17 mouse cellular contexts compared by ENCODE assay signal in the genomic region with DNA sequence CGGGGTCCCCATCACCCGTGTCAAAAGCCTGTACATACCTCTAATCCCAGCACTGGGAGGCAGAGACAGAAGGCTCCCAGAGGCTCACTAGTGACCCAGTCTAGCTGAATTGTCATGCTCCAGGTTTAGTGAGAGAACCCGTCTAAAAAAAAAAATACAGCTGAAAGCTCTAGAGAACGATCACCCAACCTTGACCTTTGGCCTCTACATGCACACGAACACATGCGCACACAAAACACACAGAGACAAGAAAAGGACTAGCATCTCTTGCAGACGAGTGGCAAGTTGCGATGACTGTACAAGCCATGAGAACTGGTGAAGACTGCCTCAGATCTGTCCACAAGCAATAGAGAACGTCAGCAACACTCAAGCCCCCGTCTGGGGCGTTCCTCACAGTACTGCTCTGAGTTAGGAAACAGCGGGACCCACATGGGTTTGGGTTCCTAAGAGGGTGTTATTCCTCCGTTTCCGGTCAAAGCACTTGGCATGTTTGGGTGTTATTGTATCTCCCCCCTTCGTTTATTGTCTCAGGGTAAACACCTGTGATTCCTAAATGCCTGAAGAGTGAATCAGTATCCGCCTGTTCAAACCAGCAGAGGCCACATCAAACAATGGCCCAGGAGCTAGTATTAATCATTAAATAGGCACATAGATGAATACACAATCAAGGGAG. TPM values are rescaled to one million over a fixed set of nuclear protein-coding genes. Genes with fewer than 3 reads are reported as not detected.
DNase-seq lines count a peak whose midpoint lies in the region; ATAC-seq and TF ChIP-seq lines count a peak whose summit lies in the region.
"Had no signal": no experiment of that assay in that cellular context is flagged by ENCODE, and none has a peak within 500 bp of the region (broad histone marks: within the 10 kb centered on the region; RNA-seq: fewer than 3 reads in every experiment).

No protein-coding gene starts in this region.

- H3K27me3 ChIP-seq in liver, adult 2 months (ENCODE audit: control insufficient read depth, insufficient read depth, low read length) = no peaks in the 10 kb centered on the region
- peaks cover 11% of the 10 kb centered on the region for H3K27me3 ChIP-seq in liver, embryonic 11.5 days (replicated peaks; ENCODE audit: control insufficient read depth, insufficient read depth, low read length)
- no peaks in the 10 kb centered on the region for H3K27me3 ChIP-seq in intestine, postnatal 0 days (replicated peaks; ENCODE audit: control insufficient read depth, insufficient read depth, low read length)
- no peaks in the 10 kb centered on the region for H3K27me3 ChIP-seq in small intestine, adult 2 months (ENCODE audit: control insufficient read depth, insufficient read depth, low read length)
- H3K27me3 ChIP-seq in forebrain, postnatal 0 days (ENCODE audit: insufficient read depth, low read length) = no peaks in the 10 kb centered on the region
- H3K27me3 ChIP-seq: embryonic facial prominence, embryonic 15.5 days; limb, embryonic 15.5 days had no signal

- peaks cover 15% of the 10 kb centered on the region for H3K4me1 ChIP-seq in liver, adult 2 months (ENCODE audit: control insufficient read depth, insufficient read depth, low read length)
- peaks cover 10% of the 10 kb centered on the region for H3K4me1 ChIP-seq in liver, embryonic 11.5 days (replicated peaks; ENCODE audit: control insufficient read depth, insufficient read depth, low read length)
- H3K4me1 ChIP-seq in intestine, postnatal 0 days (replicated peaks; ENCODE audit: control insufficient read depth, insufficient read depth, low read length) = peaks cover 15% of the 10 kb centered on the region
- H3K4me1 ChIP-seq in small intestine, adult 2 months (ENCODE audit: control insufficient read depth, insufficient read depth, insufficient read length, low read length) = peaks cover 50% of the 10 kb centered on the region
- no peaks in the 10 kb centered on the region for H3K4me1 ChIP-seq in forebrain, postnatal 0 days (ENCODE audit: insufficient read depth)
- H3K4me1 ChIP-seq: embryonic facial prominence, embryonic 15.5 days; neural tube, embryonic 15.5 days had no signal

- TF ChIP-seq CTCF in liver, adult 2 months (IDR thresholded peaks at IDR 0.05; ENCODE audit: low read depth, low read length) = no peak
- no peak for TF ChIP-seq CTCF in intestine, postnatal 0 days (IDR thresholded peaks at IDR 0.05; ENCODE audit: low read depth)
- no peak for TF ChIP-seq CTCF in small intestine, adult 2 months (IDR thresholded peaks at IDR 0.05; ENCODE audit: extremely low read depth, insufficient read length, insufficient replicate concordance, low read depth, low read length)
- no peak for TF ChIP-seq CTCF in forebrain, postnatal 0 days (IDR thresholded peaks at IDR 0.05; ENCODE audit: low read depth)

- no peak overlapping the region for H3K9ac ChIP-seq in liver, adult 2 months (ENCODE audit: low read depth, low read length)
- no peak overlapping the region for H3K9ac ChIP-seq in liver, embryonic 11.5 days (ENCODE audit: low read depth, low read length)
- no peak overlapping the region for H3K9ac ChIP-seq in intestine, postnatal 0 days (ENCODE audit: low read depth, low read length)
- H3K9ac ChIP-seq in forebrain, postnatal 0 days = no peak overlapping the region
- H3K9ac ChIP-seq: embryonic facial prominence, embryonic 15.5 days; forebrain, embryonic 12.5 days; limb, embryonic 15.5 days; neural tube, embryonic 15.5 days had no signal

- H3K4me3 ChIP-seq in liver, adult 2 months (ENCODE audit: insufficient read depth, low read depth, low read length) = no peak overlapping the region
- H3K4me3 ChIP-seq in liver, embryonic 11.5 days (ENCODE audit: low read depth, low read length) = no peak overlapping the region
- no peak overlapping the region for H3K4me3 ChIP-seq in intestine, postnatal 0 days (ENCODE audit: low read depth, low read length)
- no peak overlapping the region for H3K4me3 ChIP-seq in small intestine, adult 2 months (ENCODE audit: low read depth, low read length)
- no peak overlapping the region for H3K4me3 ChIP-seq in forebrain, postnatal 0 days (ENCODE audit: low read depth, low read length)
- H3K4me3 ChIP-seq: embryonic facial prominence, embryonic 15.5 days; forebrain, embryonic 12.5 days; limb, embryonic 15.5 days; midbrain, embryonic 10.5 days; neural tube, embryonic 15.5 days had no signal

- peak; percentile 64 for DNase-seq in liver, adult 2 months (ENCODE audit: extremely low read depth, low read depth, low spot score)
- DNase-seq in liver, embryonic 11.5 days (ENCODE audit: low spot score) = no peak
- peak; percentile 50 for DNase-seq in R1 (ENCODE audit: low read depth, low spot score)
- no peak for DNase-seq in forebrain, postnatal 0 days
- DNase-seq in left cerebral cortex, postnatal 25 days (ENCODE audit: low spot score in 2 of 2) = no peak
- DNase-seq: adrenal gland, postnatal 14 days; cerebellum, adult 9-11 months; thymus, adult 2 months had no signal

- peak overlapping the region; percentile 27 for H3K27ac ChIP-seq in liver, adult 2 months (replicated peaks; ENCODE audit: insufficient read depth, low read depth, low read length)
- no peak overlapping the region for H3K27ac ChIP-seq in liver, embryonic 11.5 days (ENCODE audit: low read depth, low read length)
- peak overlapping the region; percentile 63 for H3K27ac ChIP-seq in intestine, postnatal 0 days (ENCODE audit: low read depth, low read length)
- peak overlapping the region; percentile 59 for H3K27ac ChIP-seq in small intestine, adult 2 months (ENCODE audit: insufficient read depth, low read depth, low read length)
- H3K27ac ChIP-seq in forebrain, postnatal 0 days (ENCODE audit: low read depth, low read length) = no peak overlapping the region
- H3K27ac ChIP-seq: embryonic facial prominence, embryonic 15.5 days; forebrain, embryonic 12.5 days; limb, embryonic 15.5 days; midbrain, embryonic 10.5 days; neural tube, embryonic 15.5 days had no signal

- no peak overlapping the region for H3K4me2 ChIP-seq in liver, embryonic 11.5 days
- peak overlapping the region; percentile 24 for H3K4me2 ChIP-seq in intestine, postnatal 0 days (replicated peaks; ENCODE audit: low read depth)
- H3K4me2 ChIP-seq in forebrain, postnatal 0 days (ENCODE audit: low read depth) = no peak overlapping the region
- H3K4me2 ChIP-seq: embryonic facial prominence, embryonic 15.5 days; forebrain, embryonic 12.5 days; limb, embryonic 15.5 days; neural tube, embryonic 15.5 days had no signal

- H3K36me3 ChIP-seq in liver, adult 2 months (ENCODE audit: control insufficient read depth, insufficient read depth, low read length) = no peaks in the 10 kb centered on the region
- H3K36me3 ChIP-seq in liver, embryonic 11.5 days (ENCODE audit: control insufficient read depth, insufficient read depth, low read length) = no peaks in the 10 kb centered on the region
- H3K36me3 ChIP-seq in intestine, postnatal 0 days (ENCODE audit: control insufficient read depth, insufficient read depth) = no peaks in the 10 kb centered on the region
- H3K36me3 ChIP-seq in small intestine, adult 2 months (ENCODE audit: control insufficient read depth, insufficient read depth, low read length) = no peaks in the 10 kb centered on the region
- H3K36me3 ChIP-seq in forebrain, postnatal 0 days (ENCODE audit: insufficient read depth) = no peaks in the 10 kb centered on the region
- H3K36me3 ChIP-seq: embryonic facial prominence, embryonic 15.5 days; forebrain, embryonic 12.5 days; G1E; limb, embryonic 15.5 days; midbrain, embryonic 10.5 days; neural tube, embryonic 15.5 days had no signal

- no peaks in the 10 kb centered on the region for H3K9me3 ChIP-seq in liver, embryonic 11.5 days (ENCODE audit: control insufficient read depth, low read length)
- no peaks in the 10 kb centered on the region for H3K9me3 ChIP-seq in intestine, postnatal 0 days (ENCODE audit: control insufficient read depth)
- H3K9me3 ChIP-seq in forebrain, postnatal 0 days (ENCODE audit: low read length) = no peaks in the 10 kb centered on the region
- H3K9me3 ChIP-seq: embryonic facial prominence, embryonic 15.5 days; forebrain, embryonic 12.5 days; G1E; limb, embryonic 15.5 days; midbrain, embryonic 10.5 days; neural tube, embryonic 15.5 days had no signal

- WGBS in liver, adult 2 months = 30% methylated on average over 16 of the region's 16 CpGs
- WGBS in liver, embryonic 11.5 days = 67% methylated on average over 16 of the region's 16 CpGs
- 28% methylated on average over 16 of the region's 16 CpGs for WGBS in intestine, postnatal 0 days
- 21% methylated on average over 16 of the region's 16 CpGs for WGBS in small intestine, adult 2 months
- 72% methylated on average over 16 of the region's 16 CpGs for WGBS in forebrain, postnatal 0 days

- ATAC-seq in liver, embryonic 11.5 days (replicated peaks; ENCODE audit: low FRiP score) = no peak
- ATAC-seq in intestine, postnatal 0 days = no peak
- ATAC-seq in erythroblast, adult 5-6 weeks (replicated peaks; ENCODE audit: low FRiP score, poor library complexity, severe bottlenecking) = no peak
- no peak for ATAC-seq in forebrain, postnatal 0 days

- intact Hi-C loops in left cerebral cortex, postnatal 25 days (cut with DNase I) = no loop called here

- TF ChIP-seq POLR2A in liver, adult 2 months (IDR thresholded peaks at IDR 0.05; ENCODE audit: extremely low read depth, insufficient read depth, low read length) = no peak
- no peak for TF ChIP-seq POLR2A in small intestine, adult 2 months (IDR thresholded peaks at IDR 0.05; ENCODE audit: low read depth, low read length)

- no peaks in the 10 kb centered on the region for H3K79me2 ChIP-seq in liver, adult 2 months (ENCODE audit: control insufficient read depth, insufficient read depth, low read length)

RNA-seq across cellular contexts. Expression of gene Hes1, which starts 11.2 kb away (rescaled TPM):
- total RNA-seq in liver, adult 2 months (2014; rRNA removed) = 2.8 and 5.8 TPM in 2 replicates
- polyA plus RNA-seq in liver, adult 2 months (2012; rRNA removed) = 26.9 and 28.5 TPM in 2 replicates
- 22.6 and 25.3 TPM in 2 replicates for polyA plus RNA-seq in liver, embryonic 11.5 days (2014; fragmentation: Nextera tagmentation; extraction: Ambion mirVana)
- polyA plus RNA-seq in intestine, postnatal 0 days (2015; fragmentation: Nextera tagmentation; extraction: Ambion mirVana) = 44.0 and 52.9 TPM in 2 replicates
- 135 and 295 TPM in 2 replicates for polyA plus RNA-seq in small intestine, adult 2 months (2012; rRNA removed)
- total RNA-seq in erythroblast, adult 5-6 weeks (2015; ENCODE audit: low replicate concordance) = not detected in 2 replicates
- 0.26 and 10.9 TPM in 2 replicates for total RNA-seq in erythroblast, adult 5-6 weeks (2017; ENCODE audit: low replicate concordance)
- 6.9 and 11.2 TPM in 2 replicates for total RNA-seq in forebrain, postnatal 0 days (2014; rRNA removed)
- polyA plus RNA-seq in forebrain, postnatal 0 days (2015; fragmentation: Nextera tagmentation; extraction: Ambion mirVana) = 11.2 and 13.1 TPM in 2 replicates
- 10 to 100 TPM; 13.8 to 16.1 TPM for total RNA-seq in left cerebral cortex, postnatal 25 days (2021)

Comparison
In these comparisons a context has a peak if more than half of its experiments do, and no peak if none do; other contexts are left out.
1. DNase-seq: peak in liver, adult 2 months (single experiment) and R1 (single experiment); none in liver, embryonic 11.5 days (single experiment), forebrain, postnatal 0 days (single experiment) and left cerebral cortex, postnatal 25 days (0 of 2).
2. H3K27ac ChIP-seq: peak in liver, adult 2 months (single experiment), intestine, postnatal 0 days (single experiment) and small intestine, adult 2 months (single experiment); none in liver, embryonic 11.5 days (single experiment) and forebrain, postnatal 0 days (single experiment).